Comparison of ENCODE assay signal across 16 mouse cellular contexts in genomic region chr11:54435797-54436196, GRCm38 (mm10).
"Had no signal": no experiment of that assay in that cellular context is flagged by ENCODE, and none has a peak within 500 bp of the region (broad histone marks: within the 10 kb centered on the region; RNA-seq: fewer than 3 reads in every experiment).

No protein-coding gene starts in this region.

- H3K27me3 ChIP-seq: neural tube, embryonic 13.5 days; neural tube, embryonic 15.5 days; stomach, embryonic 15.5 days had no signal

- H3K36me3 ChIP-seq: neural tube, embryonic 13.5 days; neural tube, embryonic 15.5 days; stomach, embryonic 15.5 days had no signal

- H3K9me3 ChIP-seq: neural tube, embryonic 13.5 days; neural tube, embryonic 15.5 days; stomach, embryonic 15.5 days had no signal

- H3K9ac ChIP-seq: neural tube, embryonic 13.5 days; neural tube, embryonic 15.5 days; stomach, embryonic 15.5 days had no signal

- H3K4me3 ChIP-seq: neural tube, embryonic 13.5 days; neural tube, embryonic 15.5 days; stomach, embryonic 15.5 days had no signal

- DNase-seq: retina, postnatal 1 day; right cerebral cortex, adult 18-20 months; right cerebral cortex, postnatal 14 days; right cerebral cortex, postnatal 25 days; right cerebral cortex, postnatal 4 days; spleen, adult 18-20 months; thymus, adult 18-20 months; thymus, adult 2 months; thymus, postnatal 14 days; thymus, postnatal 25 days; thymus, postnatal 36 days; thymus, postnatal 4 days had no signal

- H3K27ac ChIP-seq: neural tube, embryonic 13.5 days; neural tube, embryonic 15.5 days; stomach, embryonic 15.5 days; stomach, postnatal 0 days had no signal
